Mouse (Mus musculus) erythroblast, embryonic 14.5 days (primary cell): Measurements from ENCODE around the gene Olfr319.

Experiments used
- GATA1 ChIP-seq: IDR thresholded peaks from 2 replicates; pipeline ENCODE4 v1.6.1; 2012; ENCODE audit warnings: low read length, inconsistent platforms, mixed read lengths
- TAL1 ChIP-seq: IDR thresholded peaks from 3 replicates; pipeline ENCODE4 v1.6.1; 2012; ENCODE audit warnings: low read length, inconsistent platforms, mixed read lengths

GRCm38 (mm10) chr11:58698862-58699261 is at the start of gene Olfr319:
- TF ChIP-seq GATA1 (no peak), TAL1 (no peak)
